Mouse (Mus musculus): ENCODE measurements around the gene Vasp. TPM values are rescaled to one million over a fixed set of nuclear protein-coding genes. Genes with fewer than 3 reads are reported as not detected.

Gene Vasp
- polyA plus RNA-seq, 1 experiment from 2014 or later = 70.0 TPM

GRCm38 (mm10) chr7:19300501-19301421 is 29.1 kb upstream of the Vasp start:
- H3K9ac ChIP-seq (ENCODE audit: low read depth, low read length) = peak overlapping the region; percentile 56
- 0% methylated on average over 29 of the region's 29 CpGs for WGBS

GRCm38 (mm10) chr7:19299194-19299593 is 27.6 kb upstream of the Vasp start:
- Histone ChIP-seq H3K27ac (replicated peaks; ENCODE audit: low read depth, low read length) (no peak overlapping the region), H3K4me3 (ENCODE audit: low read depth, low read length) (no peak overlapping the region), H3K36me3 (ENCODE audit: control insufficient read depth, insufficient read depth, low read length) (no peaks in the 10 kb centered on the region), H3K9ac (ENCODE audit: low read depth, low read length) (no peak overlapping the region), H3K27me3 (replicated peaks; ENCODE audit: control insufficient read depth, insufficient read depth, low read length) (peaks cover 29% of the 10 kb centered on the region), H3K9me3 (ENCODE audit: control insufficient read depth, low read length) (no peaks in the 10 kb centered on the region), H3K4me2 (ENCODE audit: low read depth, low read length) (no peak overlapping the region), H3K4me1 (ENCODE audit: control insufficient read depth, insufficient read depth, low read length) (peaks cover 3% of the 10 kb centered on the region; the same call in 1 of the 2 replicates)
- 16% methylated on average over 3 of the region's 3 CpGs for WGBS
- DNase-seq (ENCODE audit: low spot score) (peak; percentile 45), ATAC-seq (ENCODE audit: low read depth) (no peak)

More at GRCm38 (mm10) chr7:19300501-19301421, 29.1 kb upstream of the Vasp start:
- H3K36me3 ChIP-seq (ENCODE audit: control insufficient read depth, insufficient read depth, low read length) = no peaks in the 10 kb centered on the region
- H3K27me3 ChIP-seq (replicated peaks; ENCODE audit: control insufficient read depth, insufficient read depth, low read length) = peaks cover 44% of the 10 kb centered on the region
- peak; percentile 84 for ATAC-seq (ENCODE audit: low read depth)
- H3K4me1 ChIP-seq (ENCODE audit: control insufficient read depth, insufficient read depth, low read length) = peaks cover 3% of the 10 kb centered on the region
- H3K4me2 ChIP-seq (ENCODE audit: low read depth, low read length) = peak overlapping the region; percentile 54
- H3K9me3 ChIP-seq (ENCODE audit: control insufficient read depth, low read length) = no peaks in the 10 kb centered on the region
- H3K27ac ChIP-seq (replicated peaks; ENCODE audit: low read depth, low read length) = no peak overlapping the region
- DNase-seq (ENCODE audit: low spot score) = peak; percentile 92
- H3K4me3 ChIP-seq (ENCODE audit: low read depth, low read length) = peak overlapping the region; percentile 48

DNA sequence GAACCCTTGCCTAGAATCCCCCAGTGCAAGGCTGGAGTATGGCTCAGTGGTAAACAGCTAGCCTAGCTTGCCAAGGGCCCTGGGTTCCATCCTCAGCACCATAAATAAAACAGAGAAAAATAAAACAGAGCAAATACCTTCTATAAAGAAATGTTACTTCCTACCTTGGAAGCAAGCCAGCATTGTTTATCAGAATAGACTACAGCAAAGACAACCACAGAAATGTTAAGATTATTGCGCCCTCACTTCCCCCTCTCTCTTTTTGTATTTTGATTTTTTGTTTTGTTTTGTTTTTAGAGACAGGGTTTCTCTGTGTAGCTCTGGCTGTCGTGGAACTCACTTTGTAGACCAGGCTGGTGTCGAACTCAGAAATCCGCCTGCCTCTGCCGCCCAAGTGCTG is 26.2 kb upstream of the Vasp start:
- Histone ChIP-seq H3K9me3 (ENCODE audit: control insufficient read depth, low read length) (no peaks in the 10 kb centered on the region), H3K27ac (replicated peaks; ENCODE audit: low read depth, low read length) (no peak overlapping the region), H3K36me3 (ENCODE audit: control insufficient read depth, insufficient read depth, low read length) (no peaks in the 10 kb centered on the region), H3K4me1 (ENCODE audit: control insufficient read depth, insufficient read depth, low read length) (peaks cover 3% of the 10 kb centered on the region; the same call in 1 of the 2 replicates), H3K27me3 (replicated peaks; ENCODE audit: control insufficient read depth, insufficient read depth, low read length) (peaks cover 15% of the 10 kb centered on the region), H3K4me2 (ENCODE audit: low read depth, low read length) (no peak overlapping the region), H3K9ac (ENCODE audit: low read depth, low read length) (no peak overlapping the region), H3K4me3 (ENCODE audit: low read depth, low read length) (no peak overlapping the region)
- DNase-seq (ENCODE audit: low spot score) (no peak), ATAC-seq (ENCODE audit: low read depth) (no peak)
- 94% methylated on average over 5 of the region's 5 CpGs for WGBS

- ATAC-seq (ENCODE audit: low read depth) (no peak), DNase-seq (ENCODE audit: low spot score) (no peak)
- Histone ChIP-seq H3K9me3 (ENCODE audit: control insufficient read depth, low read length) (no peaks in the 10 kb centered on the region), H3K9ac (ENCODE audit: low read depth, low read length) (no peak overlapping the region), H3K4me2 (ENCODE audit: low read depth, low read length) (no peak overlapping the region), H3K4me3 (ENCODE audit: low read depth, low read length) (no peak overlapping the region), H3K4me1 (ENCODE audit: control insufficient read depth, insufficient read depth, low read length) (peaks cover 3% of the 10 kb centered on the region; the same call in 1 of the 2 replicates), H3K27me3 (replicated peaks; ENCODE audit: control insufficient read depth, insufficient read depth, low read length) (peaks cover 7% of the 10 kb centered on the region), H3K27ac (replicated peaks; ENCODE audit: low read depth, low read length) (no peak overlapping the region), H3K36me3 (ENCODE audit: control insufficient read depth, insufficient read depth, low read length) (no peaks in the 10 kb centered on the region)
- 90% methylated on average over 6 of the region's 6 CpGs for WGBS
These were observed 25.4 kb upstream of the Vasp start for GRCm38 (mm10) chr7:19297034-19297433.

DNA sequence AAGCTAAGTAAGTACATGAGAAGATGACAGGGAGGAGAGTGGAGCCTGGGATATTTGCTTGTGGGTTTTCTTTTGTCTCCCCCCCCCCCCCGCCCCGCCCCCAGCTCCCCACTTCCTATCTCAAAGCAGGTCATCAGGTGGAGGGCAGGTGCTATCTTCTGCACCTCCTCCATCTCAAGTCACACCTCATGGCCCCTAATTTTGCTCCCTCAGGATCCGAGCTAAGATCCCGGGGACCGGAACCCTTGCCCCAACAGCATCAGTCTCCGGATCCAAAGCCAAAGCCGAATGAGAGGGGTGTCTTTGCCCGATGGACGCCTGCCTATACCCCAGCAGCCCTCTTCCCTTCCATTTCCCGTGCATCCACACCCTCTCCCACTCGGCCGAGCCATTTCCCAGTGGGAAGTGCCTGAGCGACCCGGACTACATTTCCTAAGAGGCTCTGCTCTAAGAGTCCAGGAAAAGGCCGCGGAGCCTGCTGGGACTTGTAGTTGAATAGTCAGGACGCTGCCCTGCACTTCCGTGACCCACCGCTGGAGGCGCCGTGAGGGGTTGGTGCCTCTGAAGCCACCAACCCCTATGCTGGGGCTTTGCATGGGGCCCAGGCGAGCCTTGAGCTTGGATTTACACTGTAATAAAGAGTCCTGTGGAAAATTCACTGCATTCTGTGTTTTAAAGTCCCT is 24.0 kb upstream of the Vasp start:
- WGBS = 19% methylated on average over 22 of the region's 22 CpGs
- Histone ChIP-seq H3K9ac (ENCODE audit: low read depth, low read length) (peak overlapping the region; percentile 61), H3K4me3 (ENCODE audit: low read depth, low read length) (peak overlapping the region; percentile 36)

GRCm38 (mm10) chr7:19290969-19291596 is 19.5 kb upstream of the Vasp start:
- H3K4me2 ChIP-seq (ENCODE audit: low read depth, low read length) = peak overlapping the region; percentile 54
- H3K27ac ChIP-seq (replicated peaks; ENCODE audit: low read depth, low read length) = peak overlapping the region; percentile 45
- 2% methylated on average over 20 of the region's 20 CpGs for WGBS
- peak overlapping the region; percentile 58 for H3K9ac ChIP-seq (ENCODE audit: low read depth, low read length)
- H3K9me3 ChIP-seq (ENCODE audit: control insufficient read depth, low read length) = no peaks in the 10 kb centered on the region
- peak overlapping the region; percentile 37 for H3K4me3 ChIP-seq (ENCODE audit: low read depth, low read length)
- H3K27me3 ChIP-seq (replicated peaks; ENCODE audit: control insufficient read depth, insufficient read depth, low read length) = no peaks in the 10 kb centered on the region
- peak; percentile 70; the same call in 1 of the 2 replicates for ATAC-seq (ENCODE audit: low read depth)
- peaks cover 10% of the 10 kb centered on the region for H3K4me1 ChIP-seq (ENCODE audit: control insufficient read depth, insufficient read depth, low read length)
- no peaks in the 10 kb centered on the region for H3K36me3 ChIP-seq (ENCODE audit: control insufficient read depth, insufficient read depth, low read length)
- peak; percentile 60 for DNase-seq (ENCODE audit: low spot score)

More for the DNA sequence above, 24.0 kb upstream of the Vasp start:
- no peaks in the 10 kb centered on the region for H3K27me3 ChIP-seq (replicated peaks; ENCODE audit: control insufficient read depth, insufficient read depth, low read length)
- DNase-seq (ENCODE audit: low spot score) = peak; percentile 97
- peak overlapping the region; percentile 61 for H3K4me2 ChIP-seq (ENCODE audit: low read depth, low read length)
- no peaks in the 10 kb centered on the region for H3K9me3 ChIP-seq (ENCODE audit: control insufficient read depth, low read length)
- H3K36me3 ChIP-seq (ENCODE audit: control insufficient read depth, insufficient read depth, low read length) = no peaks in the 10 kb centered on the region
- peak; percentile 74 for ATAC-seq (ENCODE audit: low read depth)
- peaks cover 7% of the 10 kb centered on the region for H3K4me1 ChIP-seq (ENCODE audit: control insufficient read depth, insufficient read depth, low read length)
- no peak overlapping the region for H3K27ac ChIP-seq (replicated peaks; ENCODE audit: low read depth, low read length)

- Histone ChIP-seq H3K4me2 (ENCODE audit: low read depth, low read length) (no peak overlapping the region), H3K4me3 (ENCODE audit: low read depth, low read length) (no peak overlapping the region), H3K36me3 (ENCODE audit: control insufficient read depth, insufficient read depth, low read length) (no peaks in the 10 kb centered on the region), H3K9me3 (ENCODE audit: control insufficient read depth, low read length) (no peaks in the 10 kb centered on the region), H3K27me3 (replicated peaks; ENCODE audit: control insufficient read depth, insufficient read depth, low read length) (peaks cover 31% of the 10 kb centered on the region), H3K27ac (replicated peaks; ENCODE audit: low read depth, low read length) (no peak overlapping the region), H3K4me1 (ENCODE audit: control insufficient read depth, insufficient read depth, low read length) (no peaks in the 10 kb centered on the region), H3K9ac (ENCODE audit: low read depth, low read length) (no peak overlapping the region)
- no peak for ATAC-seq (ENCODE audit: low read depth)
- 29% methylated on average over 4 of the region's 4 CpGs for WGBS
- DNase-seq (ENCODE audit: low spot score) = no peak
These were observed 13.1 kb upstream of the Vasp start for GRCm38 (mm10) chr7:19284763-19285162.

- Histone ChIP-seq H3K4me3 (ENCODE audit: low read depth, low read length) (peak overlapping the region; percentile 62), H3K27ac (replicated peaks; ENCODE audit: low read depth, low read length) (no peak overlapping the region), H3K4me2 (ENCODE audit: low read depth, low read length) (peak overlapping the region; percentile 99; the same call in 1 of the 2 replicates), H3K9me3 (ENCODE audit: control insufficient read depth, low read length) (no peaks in the 10 kb centered on the region), H3K4me1 (ENCODE audit: control insufficient read depth, insufficient read depth, low read length) (no peaks in the 10 kb centered on the region), H3K36me3 (ENCODE audit: control insufficient read depth, insufficient read depth, low read length) (no peaks in the 10 kb centered on the region), H3K27me3 (replicated peaks; ENCODE audit: control insufficient read depth, insufficient read depth, low read length) (peaks cover 45% of the 10 kb centered on the region), H3K9ac (ENCODE audit: low read depth, low read length) (peak overlapping the region; percentile 60; the same call in 1 of the 2 replicates)
- no peak for ATAC-seq (ENCODE audit: low read depth)
- no peak for DNase-seq (ENCODE audit: low spot score)
- 37% methylated on average over 14 of the region's 14 CpGs for WGBS
These were observed 11.8 kb upstream of the Vasp start for GRCm38 (mm10) chr7:19283406-19283804.

Measured in embryonic facial prominence, embryonic 14.5 days (tissue).